Mouse (Mus musculus) regulatory T cell (primary cell): ENCODE measurements around the gene Smchd1.
"Not testable (repeated sequence)": the region's sequence is repeated elsewhere in the genome, so short reads cannot be mapped to it uniquely, and the experiment has no call there.

ENCODE experiments used
- in situ Hi-C: fragments of 300-600 bp; cut with MboI, MseI; formaldehyde crosslinking; loops from one replicate; pipeline ENCODE4 v1.15.1; 2025; ENCODE audit warnings: high pct_unique_total_duplicates

Gene Smchd1

DNA sequence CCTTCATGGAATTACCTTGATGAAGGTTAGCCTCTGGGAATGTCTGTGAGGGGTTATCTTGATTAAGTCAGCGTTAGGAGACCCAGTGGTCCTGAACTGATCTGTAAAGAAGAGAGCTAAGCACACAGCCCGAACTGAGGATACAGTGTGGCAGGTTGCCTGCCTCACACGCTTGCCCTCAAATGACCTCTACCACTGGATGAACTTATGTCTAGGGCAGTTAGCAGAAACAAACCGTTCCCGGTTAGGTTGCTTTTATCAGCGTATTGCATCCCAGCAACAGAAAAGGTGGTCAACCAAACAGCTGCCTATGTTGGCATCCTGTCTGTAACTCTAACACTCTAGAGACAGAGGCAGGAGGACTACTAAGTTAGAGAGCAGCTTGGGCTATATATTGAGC lies 30.0 kb downstream of the Smchd1 start:
- in situ Hi-C loops = no loop called here

- in situ Hi-C loops = no loop called here
Measured at GRCm38 (mm10) chr17:71444718-71445117, 30.4 kb downstream of the Smchd1 start.

DNA sequence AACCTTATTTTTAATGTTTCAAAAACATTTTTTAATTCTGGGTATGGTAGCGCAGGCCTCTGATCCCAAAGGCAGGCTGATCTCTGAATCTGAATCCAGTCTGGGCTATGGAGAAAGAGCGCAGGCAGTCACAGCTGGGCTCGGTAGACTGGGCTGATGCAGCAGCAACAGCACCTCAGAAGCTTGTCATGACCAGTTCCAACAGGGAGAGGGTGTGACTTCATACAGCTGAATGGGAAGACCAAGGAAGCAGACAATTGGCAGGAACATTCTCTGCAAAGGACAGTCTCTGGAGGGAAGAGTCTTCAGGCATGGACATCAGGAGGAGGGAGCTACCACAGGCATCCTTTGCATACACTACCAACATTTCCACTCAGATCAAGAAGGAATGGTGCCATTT lies 31.0 kb downstream of the Smchd1 start:
- in situ Hi-C loops = no loop called here

DNA sequence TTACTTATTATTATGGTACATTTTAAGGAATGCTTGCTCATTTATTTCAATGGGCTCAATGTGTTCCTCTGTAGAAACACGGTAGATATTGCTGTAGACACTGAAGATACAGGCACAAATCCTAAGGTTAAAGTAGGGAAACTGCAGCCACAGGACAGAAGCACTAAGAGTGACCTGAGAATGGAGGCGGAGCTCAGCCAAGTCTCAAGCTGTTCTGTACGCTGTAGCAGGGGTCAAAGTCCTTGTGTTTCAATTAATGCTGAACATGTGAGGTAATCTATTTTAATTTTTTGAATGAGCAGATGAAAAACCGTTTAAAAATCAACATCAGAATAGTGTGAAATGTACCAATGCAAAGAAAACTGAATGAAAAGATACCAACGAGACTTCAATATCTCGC lies 31.9 kb downstream of the Smchd1 start:
- in situ Hi-C loops = no loop called here

- in situ Hi-C loops = not testable (repeated sequence)
Measured at GRCm38 (mm10) chr17:71422502-71422901, 52.6 kb downstream of the Smchd1 start.

- in situ Hi-C loops = not testable (repeated sequence)
Measured at GRCm38 (mm10) chr17:71419448-71419847, 55.7 kb downstream of the Smchd1 start.

GRCm38 (mm10) chr17:71417008-71417407 lies 58.1 kb downstream of the Smchd1 start:
- in situ Hi-C loops = no loop called here

DNA sequence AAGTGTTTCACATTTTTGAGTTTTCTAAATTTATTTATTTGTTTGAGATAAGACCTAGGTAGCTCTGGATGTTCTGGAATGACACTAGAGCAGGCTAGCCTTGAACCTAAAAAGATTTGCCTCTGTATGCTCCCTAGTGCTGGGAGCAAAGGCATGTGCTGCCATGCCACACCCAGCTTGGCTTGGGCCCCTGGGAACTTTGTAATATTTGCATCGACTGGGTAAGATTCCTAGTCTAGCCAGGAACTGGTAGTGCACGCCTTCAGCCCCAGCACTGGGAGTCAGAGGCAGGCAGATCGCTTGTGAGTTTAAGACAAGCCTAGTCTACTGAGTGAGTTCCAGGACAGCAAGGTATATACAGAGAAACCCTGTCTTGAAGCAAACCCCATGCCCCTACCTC lies 87.7 kb downstream of the Smchd1 start:
- in situ Hi-C loops = loop anchor here (5.0 kb wide), 1 partner anchor 65 kb away; no protein-coding TSS in a partner anchor

DNA sequence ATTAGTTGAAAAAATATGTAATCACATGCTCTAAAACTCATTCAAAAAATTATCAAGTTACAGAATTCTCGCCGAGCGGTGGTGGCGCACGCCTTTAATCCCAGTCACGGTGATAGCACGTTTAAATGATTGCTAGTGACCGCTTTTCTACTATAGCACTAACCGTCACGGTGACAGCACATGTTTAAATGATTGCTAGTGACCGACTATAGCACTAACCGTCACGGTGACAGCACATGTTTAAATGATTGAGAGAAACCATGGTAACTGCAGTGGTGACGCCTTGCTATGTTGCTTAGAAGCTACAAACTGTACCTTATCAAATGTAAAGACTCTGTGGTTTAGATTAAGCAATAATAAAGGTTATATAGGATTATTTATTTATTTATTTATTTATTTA lies 94.8 kb downstream of the Smchd1 start:
- in situ Hi-C loops = no loop called here

GRCm38 (mm10) chr17:71377901-71378300 lies 97.2 kb downstream of the Smchd1 start:
- in situ Hi-C loops = loop anchor here (10.0 kb wide), 1 partner anchor 267 kb away; no protein-coding TSS in a partner anchor

DNA sequence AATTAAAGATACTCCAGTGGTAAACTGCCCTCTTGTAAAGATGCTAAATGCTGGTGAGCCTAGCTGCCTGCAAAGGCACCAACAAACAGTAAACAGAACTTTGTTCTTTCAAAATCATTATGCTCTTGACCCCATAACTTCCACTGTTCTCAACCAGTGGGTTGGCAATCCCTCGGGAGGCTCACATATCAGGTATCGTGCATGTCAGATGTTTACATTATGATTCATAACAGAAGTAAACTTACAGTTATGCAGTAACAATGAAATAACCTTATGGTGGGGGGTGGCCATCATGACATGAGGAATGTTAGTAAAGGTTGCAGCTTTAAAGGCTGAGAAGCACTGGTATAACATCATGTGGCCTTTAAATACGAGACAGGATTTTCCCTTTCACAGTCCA lies 119.6 kb downstream of the Smchd1 start:
- in situ Hi-C loops = no loop called here

DNA sequence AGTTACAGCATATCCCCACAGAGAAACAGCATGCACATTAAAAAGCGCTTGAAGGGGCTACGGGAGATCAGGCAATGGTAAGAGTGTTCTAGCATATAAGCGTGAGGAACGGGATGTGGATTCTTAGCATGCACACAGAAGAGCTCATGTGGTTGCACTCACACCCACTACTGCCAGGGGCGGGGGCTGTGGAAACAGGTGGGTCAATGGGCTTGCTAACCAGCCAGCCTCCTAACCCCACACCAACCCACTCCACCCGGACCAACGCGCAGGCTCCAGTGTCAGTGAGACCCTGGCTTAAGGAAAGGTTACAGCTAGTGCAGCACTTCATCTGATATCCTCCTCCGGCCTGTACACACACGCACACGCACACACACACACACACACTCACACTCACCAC lies 120.9 kb downstream of the Smchd1 start:
- in situ Hi-C loops = no loop called here

DNA sequence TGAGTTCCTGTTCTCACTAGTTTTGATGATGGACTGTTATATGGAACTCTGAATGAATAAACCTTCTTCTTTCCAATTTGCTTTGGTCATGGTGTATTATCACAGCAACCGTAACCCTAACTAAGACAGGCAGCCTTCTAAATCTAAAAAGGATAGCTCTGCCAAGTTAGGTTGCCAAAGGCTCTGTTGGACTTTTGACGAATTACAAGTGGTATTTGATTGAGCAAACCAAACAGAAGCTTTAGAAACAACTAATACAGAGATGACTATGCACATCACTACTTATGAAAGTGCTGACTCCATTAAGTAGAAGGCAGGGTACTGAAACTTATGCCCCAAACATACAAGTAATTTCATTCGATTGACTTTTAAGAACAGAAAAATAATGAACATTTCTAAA lies 127.0 kb downstream of the Smchd1 start:
- in situ Hi-C loops = no loop called here

DNA sequence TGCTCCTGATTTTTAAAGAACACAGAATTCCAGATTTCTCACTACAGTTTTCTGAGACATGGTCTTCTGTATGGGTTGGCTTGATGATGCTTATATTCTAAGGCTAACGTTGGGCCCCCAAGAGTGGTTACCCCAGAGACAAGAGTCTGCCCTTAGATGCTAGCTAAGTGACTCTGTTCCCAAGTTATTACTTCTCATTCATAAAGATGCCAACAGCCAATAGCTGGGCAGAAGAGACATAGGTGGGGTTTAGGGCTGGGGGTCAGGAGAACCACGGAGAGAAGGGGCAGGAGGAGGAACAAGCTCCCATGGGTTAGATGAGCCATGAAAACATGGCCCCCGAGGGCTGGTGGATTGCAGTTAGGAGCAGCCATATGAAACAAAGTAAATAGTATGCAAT lies 133.1 kb downstream of the Smchd1 start:
- in situ Hi-C loops = no loop called here

- in situ Hi-C loops = no loop called here
Measured at GRCm38 (mm10) chr17:71338627-71339026, 136.5 kb downstream of the Smchd1 start.

DNA sequence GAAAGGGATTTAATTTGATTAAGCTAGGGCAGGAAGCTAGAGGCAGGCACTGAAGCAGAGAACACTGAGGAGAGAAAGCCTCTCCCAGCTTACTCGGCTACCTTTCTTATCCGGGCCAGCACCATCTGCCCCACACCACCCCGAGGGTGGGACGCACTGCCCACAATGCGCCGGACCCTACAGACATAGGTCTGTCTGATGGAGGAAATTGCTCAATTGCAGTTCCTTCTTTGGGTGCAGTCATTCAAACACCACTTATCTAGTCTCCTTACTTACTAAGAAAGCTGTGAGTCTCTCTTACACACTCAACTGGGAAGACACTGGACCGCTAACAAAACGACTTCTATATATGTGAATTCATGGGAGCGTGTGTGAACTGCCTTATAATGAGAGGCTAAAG lies 137.6 kb downstream of the Smchd1 start:
- in situ Hi-C loops = no loop called here

GRCm38 (mm10) chr17:71336421-71336820 lies 138.7 kb downstream of the Smchd1 start:
- in situ Hi-C loops = no loop called here

DNA sequence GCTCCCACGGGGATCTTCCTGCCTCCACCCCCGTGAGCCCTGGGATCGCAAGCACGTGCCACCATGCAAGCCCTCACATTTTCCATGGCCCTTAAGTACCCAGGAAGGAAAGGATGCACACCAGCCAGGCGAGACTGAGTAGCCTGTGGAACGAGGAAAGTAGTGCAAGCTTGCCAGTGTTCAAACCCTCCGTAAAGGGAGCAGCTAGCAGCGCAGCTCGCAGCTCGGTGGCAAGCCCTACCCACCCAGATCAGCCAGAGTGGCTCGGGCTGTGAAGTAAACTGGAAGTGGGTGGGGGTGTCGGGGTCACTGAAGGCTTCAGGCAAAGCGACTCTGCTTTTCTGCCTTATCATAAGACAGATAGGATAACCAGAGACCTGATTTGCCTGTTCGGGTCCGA lies 142.8 kb downstream of the Smchd1 start:
- in situ Hi-C loops = no loop called here

GRCm38 (mm10) chr17:71320731-71321130 lies 154.4 kb downstream of the Smchd1 start:
- in situ Hi-C loops = not testable (repeated sequence)

- in situ Hi-C loops = no loop called here
Measured at GRCm38 (mm10) chr17:71319361-71319760, 155.8 kb downstream of the Smchd1 start.

GRCm38 (mm10) chr17:71317571-71317970 lies 157.6 kb downstream of the Smchd1 start:
- in situ Hi-C loops = no loop called here

- in situ Hi-C loops = no loop called here
Measured at GRCm38 (mm10) chr17:71314315-71314714, 160.8 kb downstream of the Smchd1 start.

DNA sequence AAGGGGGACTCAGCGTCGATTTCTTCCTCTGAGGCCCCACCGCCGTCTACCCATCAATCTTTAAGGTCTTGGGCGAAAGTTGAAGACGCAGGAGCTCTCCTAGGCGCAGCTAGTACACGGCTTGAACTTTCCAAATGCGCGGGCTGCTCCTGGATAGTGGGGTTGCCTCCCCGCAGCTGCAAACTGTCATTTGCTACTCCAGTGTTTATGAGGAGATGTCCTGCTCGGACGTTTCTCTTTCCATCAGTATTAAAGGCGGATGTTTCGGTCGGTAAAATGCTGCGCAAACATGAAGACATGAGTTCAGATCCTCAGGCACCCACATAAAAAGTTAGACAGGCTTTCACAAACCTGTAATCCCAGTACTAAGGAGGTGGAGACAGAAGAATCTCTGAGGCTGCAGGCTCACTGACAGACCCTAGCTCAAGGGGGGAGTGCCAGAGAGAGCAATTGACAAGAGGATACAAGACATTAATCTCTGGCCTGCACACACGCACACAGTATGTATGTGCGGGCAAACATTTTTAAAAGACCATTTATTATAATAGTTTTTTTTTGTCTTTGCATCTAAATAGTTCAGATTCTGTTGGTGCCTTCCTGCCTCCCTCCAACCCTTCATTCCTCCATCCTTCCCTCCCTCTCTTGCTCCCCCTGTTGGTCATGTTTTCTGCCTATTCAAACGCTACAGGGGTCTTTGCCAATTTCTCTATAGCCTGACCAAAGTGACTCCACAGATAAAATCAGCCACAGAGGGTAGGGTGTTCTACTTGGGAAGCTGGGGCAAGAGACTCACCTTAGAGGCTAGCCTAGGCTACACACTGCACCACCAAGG lies 163.6 kb downstream of the Smchd1 start, which contains the start of gene Emilin2:
Gene Emilin2, minus strand, starts transcription at position 639 of the 832 bp plus-strand sequence.
- in situ Hi-C loops = no loop called here
